Mouse (Mus musculus) MEL (cell line): ENCODE results near the gene Csrnp1. TPM values are rescaled to one million over a fixed set of nuclear protein-coding genes. Genes with fewer than 3 reads are reported as not detected.

Experiments
- DNase-seq: peaks from one replicate; pipeline ENCODE4 v3.0.0; 2011; ENCODE audit warnings: low read depth, low spot score
- H3K27ac ChIP-seq: 2 replicates; pipeline ENCODE4 v1.5.1; 2012; ENCODE audit warnings: low read depth, mild to moderate bottlenecking, control low read depth, low read length, moderate library complexity; ENCODE audit not compliant: control insufficient read depth
- H3K27me3 ChIP-seq, 2 experiments: fragments of 150-350 bp in 1 of 2; sonication (generic) in 1 of 2; 2 replicates each; pipeline ENCODE4 v1.6.1; 2012; ENCODE audit warnings: low read length in 2 of 2, mild to moderate bottlenecking in 2 of 2, improper control_type of control experiment in 1 of 2, moderate library complexity in 1 of 2; ENCODE audit not compliant: insufficient read depth in 2 of 2, control insufficient read depth in 1 of 2
- H3K36me3 ChIP-seq, 2 experiments: 2 replicates each; pipeline ENCODE4 v1.6.1; 2012 to 2014; ENCODE audit warnings: low read length in 2 of 2, improper control_type of control experiment in 1 of 2, inconsistent platforms in 1 of 2, mild to moderate bottlenecking in 1 of 2; ENCODE audit not compliant: insufficient read depth in 2 of 2, control insufficient read depth in 1 of 2
- H3K4me1 ChIP-seq, 2 experiments: fragments of 150-350 bp in 1 of 2; sonication (generic) in 1 of 2; 2 replicates each; pipeline ENCODE4 v1.6.1; 2012; ENCODE audit warnings: low read length in 2 of 2, improper control_type of control experiment in 1 of 2, mild to moderate bottlenecking in 1 of 2; ENCODE audit not compliant: insufficient read depth in 2 of 2, control insufficient read depth in 1 of 2
- H3K4me3 ChIP-seq, 2 experiments: fragments of 150-350 bp in 1 of 2; sonication (generic) in 1 of 2; 2 replicates each; pipeline ENCODE4 v1.5.1; 2012; ENCODE audit warnings: low read depth in 2 of 2, low read length in 2 of 2, mild to moderate bottlenecking in 2 of 2, moderate library complexity in 2 of 2, control low read depth in 1 of 2, improper control_type of control experiment in 1 of 2; ENCODE audit not compliant: control insufficient read depth in 1 of 2, insufficient read depth in 1 of 2
- H3K79me2 ChIP-seq: 2 replicates; pipeline ENCODE4 v1.6.1; 2012; ENCODE audit warnings: mild to moderate bottlenecking, low read length, moderate library complexity; ENCODE audit not compliant: control insufficient read depth, poor library complexity, insufficient read depth
- H3K9ac ChIP-seq: 2 replicates; pipeline ENCODE4 v1.6.1; 2012; ENCODE audit warnings: low read depth, mild to moderate bottlenecking, control low read depth, low read length, moderate library complexity; ENCODE audit not compliant: control insufficient read depth, poor library complexity, severe bottlenecking
- H3K9me3 ChIP-seq: fragments of 150-350 bp; sonication (generic); replicated peaks from 2 replicates; pipeline ENCODE4 v1.6.1; 2012; ENCODE audit warnings: mild to moderate bottlenecking, low read length, improper control_type of control experiment, moderate library complexity; ENCODE audit not compliant: insufficient read depth
- CHD2 ChIP-seq: IDR thresholded peaks from 2 replicates; pipeline ENCODE4 v1.6.1; 2011; ENCODE audit warnings: low read length, improper control_type of control experiment
- CTCF ChIP-seq, 3 experiments: IDR thresholded peaks in 2 of 3; conservative IDR thresholded peaks in 1 of 3; 2 replicates each; pipeline ENCODE4 v1.5.1; 2011 to 2012; ENCODE audit warnings: low read length in 3 of 3, low read depth in 2 of 3, mild to moderate bottlenecking in 2 of 3, improper control_type of control experiment in 1 of 3, inconsistent platforms in 1 of 3, mixed read lengths in 1 of 3, moderate library complexity in 1 of 3; ENCODE audit not compliant: control insufficient read depth in 1 of 3, insufficient read depth in 1 of 3, poor library complexity in 1 of 3, severe bottlenecking in 1 of 3
- ELF1 ChIP-seq: IDR thresholded peaks from 2 replicates; pipeline ENCODE4 v1.6.1; 2014; ENCODE audit warnings: low read depth, mild to moderate bottlenecking, inconsistent platforms, low read length, improper control_type of control experiment, moderate library complexity
- GABPA ChIP-seq: IDR thresholded peaks from 2 replicates; pipeline ENCODE4 v1.6.1; 2012; ENCODE audit warnings: low read depth, mild to moderate bottlenecking, inconsistent platforms, low read length, improper control_type of control experiment, moderate library complexity
- GATA1 ChIP-seq: IDR thresholded peaks from 2 replicates; pipeline ENCODE4 v1.6.1; 2011; ENCODE audit warnings: low read depth, low read length, improper control_type of control experiment
- JUND ChIP-seq: IDR thresholded peaks from 2 replicates; pipeline ENCODE4 v1.6.1; 2011; ENCODE audit warnings: low read depth, mild to moderate bottlenecking, improper control_type of control experiment, low read length
- MAFK ChIP-seq: IDR thresholded peaks from 2 replicates; pipeline ENCODE4 v1.6.1; 2011; ENCODE audit warnings: low read depth, mild to moderate bottlenecking, low read length, improper control_type of control experiment, borderline replicate concordance
- MAX ChIP-seq: IDR thresholded peaks from 2 replicates; pipeline ENCODE4 v1.6.1; 2011; ENCODE audit warnings: low read length, improper control_type of control experiment
- MXI1 ChIP-seq: IDR thresholded peaks from 2 replicates; pipeline ENCODE4 v1.6.1; 2011; ENCODE audit warnings: mild to moderate bottlenecking, low read depth, low read length, improper control_type of control experiment
- MYB ChIP-seq: IDR thresholded peaks from 2 replicates; pipeline ENCODE4 v1.6.1; 2011; ENCODE audit warnings: mild to moderate bottlenecking, low read depth, low read length, improper control_type of control experiment
- MYC ChIP-seq: IDR thresholded peaks from 2 replicates; pipeline ENCODE4 v1.6.1; 2011; ENCODE audit warnings: low read depth, mild to moderate bottlenecking, low read length, improper control_type of control experiment, moderate library complexity
- NELFE ChIP-seq: IDR thresholded peaks from 2 replicates; pipeline ENCODE4 v1.6.1; 2011; ENCODE audit warnings: low read depth, low read length, improper control_type of control experiment
- NRF1 ChIP-seq: IDR thresholded peaks from 2 replicates; pipeline ENCODE4 v1.6.1; 2014; ENCODE audit warnings: low read depth, mild to moderate bottlenecking, inconsistent platforms, low read length, improper control_type of control experiment, moderate library complexity; ENCODE audit not compliant: poor library complexity, insufficient read depth, severe bottlenecking
- POLR2A ChIP-seq, 2 experiments: IDR thresholded peaks; 2 replicates each; pipeline ENCODE4 v1.6.1; 2011 to 2012; ENCODE audit warnings: low read length in 2 of 2, mild to moderate bottlenecking in 2 of 2, control low read depth in 1 of 2, improper control_type of control experiment in 1 of 2, low read depth in 1 of 2, moderate library complexity in 1 of 2; ENCODE audit not compliant: control insufficient read depth in 1 of 2, insufficient read depth in 1 of 2, poor library complexity in 1 of 2
- POLR2AphosphoS5 ChIP-seq: IDR thresholded peaks from 2 replicates; pipeline ENCODE4 v1.6.1; 2012; ENCODE audit warnings: low read depth, borderline replicate concordance, mild to moderate bottlenecking, inconsistent platforms, low read length, moderate library complexity, mixed read lengths
- RAD21 ChIP-seq: IDR thresholded peaks from 2 replicates; pipeline ENCODE4 v1.6.1; 2011; ENCODE audit warnings: mild to moderate bottlenecking, low read depth, low read length, improper control_type of control experiment
- RCOR1 ChIP-seq: IDR thresholded peaks from 2 replicates; pipeline ENCODE4 v1.6.1; 2012; ENCODE audit warnings: low read depth, mild to moderate bottlenecking, inconsistent platforms, low read length, improper control_type of control experiment
- SMC3 ChIP-seq: IDR thresholded peaks from 2 replicates; pipeline ENCODE4 v1.6.1; 2011; ENCODE audit warnings: low read depth, low read length, improper control_type of control experiment
- TAL1 ChIP-seq: IDR thresholded peaks from 2 replicates; pipeline ENCODE4 v1.6.1; 2012; ENCODE audit warnings: mild to moderate bottlenecking, inconsistent platforms, low read length, moderate library complexity, mixed read lengths
- TCF12 ChIP-seq: IDR thresholded peaks from 2 replicates; pipeline ENCODE4 v1.6.1; 2014; ENCODE audit warnings: low read depth, mild to moderate bottlenecking, inconsistent platforms, low read length, improper control_type of control experiment, moderate library complexity
- USF1 ChIP-seq: IDR thresholded peaks from 2 replicates; pipeline ENCODE4 v1.6.1; 2014; ENCODE audit warnings: low read depth, mild to moderate bottlenecking, inconsistent platforms, low read length, improper control_type of control experiment, moderate library complexity
- USF2 ChIP-seq, 2 experiments: IDR thresholded peaks; 2 replicates each; pipeline ENCODE4 v1.6.1; 2011 to 2012; ENCODE audit warnings: improper control_type of control experiment in 2 of 2, low read length in 2 of 2, borderline replicate concordance in 1 of 2, inconsistent platforms in 1 of 2, low read depth in 1 of 2, mild to moderate bottlenecking in 1 of 2; ENCODE audit not compliant: insufficient read depth in 1 of 2
- ZMIZ1 ChIP-seq: IDR thresholded peaks from 2 replicates; pipeline ENCODE4 v1.6.1; 2012; ENCODE audit warnings: low read depth, mild to moderate bottlenecking, inconsistent platforms, low read length, improper control_type of control experiment, moderate library complexity
- ZNF384 ChIP-seq: IDR thresholded peaks from 2 replicates; pipeline ENCODE4 v1.6.1; 2012; ENCODE audit warnings: low read depth, mild to moderate bottlenecking, inconsistent platforms, low read length, improper control_type of control experiment
- polyA plus RNA-seq, 2 experiments: library from polyadenylated mRNA; stranded (reverse) in 1 of 2; unstranded in 1 of 2; fragments of >175 nt in 1 of 2; fragments of >200 nt in 1 of 2; gene quantifications; 2 replicates each; pipeline versions ENCODE4 v1.2.1 to v1.2.4; 2012; ENCODE audit warnings: low replicate concordance in 2 of 2, low read depth in 1 of 2; ENCODE audit not compliant: insufficient read length in 2 of 2, insufficient read depth in 1 of 2, missing spikeins in 1 of 2
- total RNA-seq: library from RNA; depleted of rRNA; stranded (reverse); fragments of 300-350 nt; gene quantifications from 2 replicates; pipeline ENCODE4 v1.2.3, GENCODE M21; 2012

Csrnp1 gene
- total and polyA plus RNA-seq, 3 experiments: 3.7 to 8.1 TPM; not detected in 1

- peak; percentile 55; the same call in 1 of the 2 replicates for TF ChIP-seq MAX
- TF ChIP-seq TCF12: no peak
- TF ChIP-seq TAL1: no peak
Measured at GRCm38 (mm10) chr9:120027401-120028151, 43.1 kb upstream of the Csrnp1 start (continued).

DNA sequence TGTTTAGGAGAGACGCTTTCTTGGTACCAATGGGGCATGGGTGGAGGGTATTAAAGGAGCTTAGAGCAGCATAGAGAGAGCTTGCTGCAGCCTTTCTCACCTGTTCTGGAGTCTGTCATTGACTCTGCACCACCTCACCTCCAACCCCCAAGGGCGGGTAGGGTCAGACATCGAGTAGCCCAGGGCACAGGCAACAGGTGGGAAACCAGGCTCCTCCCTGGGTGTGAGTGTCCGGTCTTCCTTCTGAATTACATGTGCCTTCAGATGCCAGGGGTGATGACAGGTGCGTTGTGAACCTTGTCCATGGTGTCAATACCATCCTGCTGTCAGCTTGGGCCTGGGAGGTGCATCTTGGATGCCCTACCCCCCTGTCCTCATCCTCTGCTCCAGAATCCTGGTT is 40.2 kb upstream of the Csrnp1 start:
- no peaks in the 10 kb centered on the region for H3K36me3 ChIP-seq
- H3K27me3 ChIP-seq: no peaks in the 10 kb centered on the region; a peak in 2 of 4 replicates
- H3K9ac ChIP-seq: no peak overlapping the region
- H3K4me3 ChIP-seq: no peak overlapping the region
- no peak for DNase-seq
- no peaks in the 10 kb centered on the region for H3K9me3 ChIP-seq
- H3K4me1 ChIP-seq: peaks cover 0 to 2% of the 10 kb centered on the region in 2 experiments; a peak in 1 of 4 replicates
- no peak overlapping the region for H3K27ac ChIP-seq
- H3K79me2 ChIP-seq: no peaks in the 10 kb centered on the region
- TF ChIP-seq MAX (no peak), CTCF (IDR thresholded peaks at IDR 0.05 in 2 of 3, conservative IDR thresholded peaks at IDR 0.05 in 1 of 3; ENCODE audit: control insufficient read depth in 1 of 3, insufficient read depth in 1 of 3, low read depth in 2 of 3, low read length in 3 of 3, poor library complexity in 1 of 3, severe bottlenecking in 1 of 3) (no peak), NRF1 (no peak), POLR2AphosphoS5 (no peak), CHD2 (no peak), RCOR1 (no peak), USF1 (no peak), POLR2A (IDR thresholded peaks at IDR 0.05; ENCODE audit: control insufficient read depth in 1 of 2, insufficient read depth in 1 of 2, low read depth in 1 of 2, low read length in 2 of 2, poor library complexity in 1 of 2) (no peak), MYC (no peak), GABPA (no peak), GATA1 (no peak), ELF1 (no peak)

- Histone ChIP-seq H3K27ac (no peak overlapping the region), H3K9ac (no peak overlapping the region), H3K36me3 (no peaks in the 10 kb centered on the region), H3K27me3 (no peaks in the 10 kb centered on the region; a peak in 2 of 4 replicates), H3K79me2 (no peaks in the 10 kb centered on the region), H3K9me3 (no peaks in the 10 kb centered on the region), H3K4me3 (no peak overlapping the region), H3K4me1 (peaks cover 0 to 2% of the 10 kb centered on the region in 2 experiments; a peak in 1 of 4 replicates)
- TF ChIP-seq RAD21 (no peak), MYC (no peak), MYB (no peak), TAL1 (no peak), POLR2AphosphoS5 (no peak), ZMIZ1 (no peak), ZNF384 (no peak), ELF1 (no peak), USF2 (IDR thresholded peaks at IDR 0.05; ENCODE audit: borderline replicate concordance in 1 of 2, insufficient read depth in 1 of 2, low read depth in 1 of 2, low read length in 2 of 2) (no peak), CTCF (IDR thresholded peaks at IDR 0.05 in 2 of 3, conservative IDR thresholded peaks at IDR 0.05 in 1 of 3; ENCODE audit: control insufficient read depth in 1 of 3, insufficient read depth in 1 of 3, low read depth in 2 of 3, low read length in 3 of 3, poor library complexity in 1 of 3, severe bottlenecking in 1 of 3) (no peak), TCF12 (no peak), MAFK (no peak), SMC3 (no peak), JUND (no peak), NELFE (no peak), GABPA (no peak), RCOR1 (no peak), MXI1 (no peak)
- no peak for DNase-seq
Measured at GRCm38 (mm10) chr9:120024171-120024570, 39.7 kb upstream of the Csrnp1 start.
